Mouse (Mus musculus): ENCODE measurements around the gene Ssna1.

The Ssna1 gene

DNA sequence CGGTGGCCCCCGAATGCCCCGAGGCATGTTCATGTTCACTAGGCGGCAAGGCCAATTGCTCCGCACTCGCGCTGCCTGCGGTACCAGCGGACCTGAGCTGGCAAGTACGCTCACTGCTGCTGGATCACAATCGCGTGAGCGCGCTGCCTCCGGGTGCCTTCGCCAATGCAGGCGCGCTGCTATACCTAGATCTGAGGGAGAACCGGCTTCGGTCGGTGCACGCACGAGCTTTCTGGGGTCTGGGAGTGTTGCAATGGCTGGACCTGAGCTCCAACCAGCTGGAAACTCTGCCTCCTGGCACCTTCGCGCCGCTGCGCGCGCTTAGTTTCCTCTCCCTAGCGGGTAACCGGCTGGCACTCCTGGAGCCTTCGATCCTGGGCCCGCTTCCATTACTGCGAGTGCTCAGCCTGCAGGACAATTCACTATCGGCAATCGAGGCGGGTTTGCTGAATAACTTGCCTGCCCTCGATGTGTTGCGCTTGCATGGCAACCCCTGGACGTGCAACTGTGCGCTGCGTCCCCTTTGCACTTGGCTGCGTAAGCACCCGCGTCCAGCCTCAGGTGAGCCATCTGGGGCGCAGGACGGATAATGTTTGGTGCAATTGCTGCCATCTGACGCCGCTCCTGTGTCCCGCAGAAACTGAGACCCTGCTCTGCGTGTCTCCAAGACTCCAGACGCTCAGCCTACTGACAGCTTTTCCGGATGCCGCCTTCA, 18.0 kb upstream of the Ssna1 start:
- DNase-seq (ENCODE audit: low spot score) = no peak

GRCm38 (mm10) chr2:25289651-25290050, 17.4 kb upstream of the Ssna1 start, which contains the start of gene Lrrc26:
Gene Lrrc26, plus strand, starts transcription at chr2:25289915.
- DNase-seq (ENCODE audit: low spot score) = no peak

DNA sequence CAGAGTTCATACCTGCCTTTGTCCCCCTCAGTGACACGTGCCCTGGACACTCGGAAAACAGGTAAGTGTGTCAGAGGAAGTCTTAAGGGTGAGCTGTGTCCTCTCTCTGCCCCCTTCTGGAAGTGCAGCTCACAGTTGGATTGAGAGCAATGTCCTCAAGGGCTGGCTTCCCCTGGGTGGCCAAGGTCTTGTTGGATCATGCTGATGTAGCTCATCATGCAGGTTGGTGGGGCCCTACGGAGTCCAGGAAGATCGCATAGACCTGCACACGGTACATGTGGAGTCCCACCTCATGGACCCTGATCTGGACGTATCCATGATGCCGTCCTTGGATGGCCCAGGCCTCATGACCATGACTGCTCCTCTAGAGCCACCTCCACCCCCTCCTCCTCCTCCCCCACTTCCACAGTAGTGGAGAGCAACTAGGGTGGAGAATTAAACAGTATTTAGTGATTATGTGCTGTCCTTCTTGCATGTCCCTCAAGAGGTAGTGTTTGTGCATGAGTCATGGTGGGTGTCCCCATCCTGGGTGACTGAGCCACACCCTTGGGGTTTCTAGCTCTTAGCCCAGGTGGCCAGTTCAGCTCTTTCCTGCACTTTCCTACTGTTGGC, 16.6 kb upstream of the Ssna1 start:
- DNase-seq (ENCODE audit: low spot score) = no peak

- no peak for DNase-seq (ENCODE audit: low spot score)
Observed at GRCm38 (mm10) chr2:25287927-25288649, 15.8 kb upstream of the Ssna1 start, which contains the start of gene Tmem210. Gene Tmem210, plus strand, starts transcription at chr2:25288145.

GRCm38 (mm10) chr2:25286837-25287636, 14.8 kb upstream of the Ssna1 start:
- DNase-seq (ENCODE audit: low spot score) = no peak

DNA sequence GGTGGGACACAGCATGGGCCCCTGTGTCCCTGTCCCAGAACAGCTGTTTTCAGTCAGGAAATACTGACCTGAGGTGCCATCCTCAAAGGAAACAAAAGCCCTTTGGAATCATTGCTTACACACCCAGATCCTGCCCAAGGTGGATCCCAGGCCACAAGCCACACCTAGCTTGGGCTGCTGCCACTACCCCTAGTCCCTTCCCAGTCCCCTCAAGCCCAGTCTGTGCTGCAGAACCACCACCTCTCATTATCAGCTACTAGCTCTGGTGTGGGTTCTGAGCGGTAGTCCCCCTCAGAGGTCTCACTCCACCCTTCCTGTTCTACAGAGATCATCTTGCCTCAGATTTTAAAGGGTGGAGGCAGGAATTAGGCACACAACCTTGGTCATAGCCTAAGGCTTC, 14.1 kb upstream of the Ssna1 start:
- DNase-seq (ENCODE audit: low spot score) = no peak

DNA sequence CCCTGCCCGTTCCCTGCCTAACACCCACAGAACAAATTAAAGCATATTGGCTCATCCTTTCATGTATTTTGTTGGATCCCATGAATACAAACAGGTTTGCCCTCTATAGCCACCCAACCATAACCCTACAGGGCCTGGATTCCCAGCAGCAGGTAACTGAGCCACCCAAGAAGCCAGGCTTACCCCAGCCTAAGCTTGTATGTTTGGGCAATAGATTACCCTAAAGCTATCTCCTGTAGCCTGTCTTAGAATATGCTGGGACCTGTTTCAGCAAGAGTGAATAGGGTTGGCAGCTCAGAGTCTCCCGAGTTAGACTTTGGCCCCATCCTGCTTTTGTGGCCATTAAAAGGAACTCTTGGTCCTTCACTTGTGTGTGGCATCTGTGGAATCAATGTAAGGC, 13.3 kb upstream of the Ssna1 start:
- DNase-seq (ENCODE audit: low spot score) = no peak

DNA sequence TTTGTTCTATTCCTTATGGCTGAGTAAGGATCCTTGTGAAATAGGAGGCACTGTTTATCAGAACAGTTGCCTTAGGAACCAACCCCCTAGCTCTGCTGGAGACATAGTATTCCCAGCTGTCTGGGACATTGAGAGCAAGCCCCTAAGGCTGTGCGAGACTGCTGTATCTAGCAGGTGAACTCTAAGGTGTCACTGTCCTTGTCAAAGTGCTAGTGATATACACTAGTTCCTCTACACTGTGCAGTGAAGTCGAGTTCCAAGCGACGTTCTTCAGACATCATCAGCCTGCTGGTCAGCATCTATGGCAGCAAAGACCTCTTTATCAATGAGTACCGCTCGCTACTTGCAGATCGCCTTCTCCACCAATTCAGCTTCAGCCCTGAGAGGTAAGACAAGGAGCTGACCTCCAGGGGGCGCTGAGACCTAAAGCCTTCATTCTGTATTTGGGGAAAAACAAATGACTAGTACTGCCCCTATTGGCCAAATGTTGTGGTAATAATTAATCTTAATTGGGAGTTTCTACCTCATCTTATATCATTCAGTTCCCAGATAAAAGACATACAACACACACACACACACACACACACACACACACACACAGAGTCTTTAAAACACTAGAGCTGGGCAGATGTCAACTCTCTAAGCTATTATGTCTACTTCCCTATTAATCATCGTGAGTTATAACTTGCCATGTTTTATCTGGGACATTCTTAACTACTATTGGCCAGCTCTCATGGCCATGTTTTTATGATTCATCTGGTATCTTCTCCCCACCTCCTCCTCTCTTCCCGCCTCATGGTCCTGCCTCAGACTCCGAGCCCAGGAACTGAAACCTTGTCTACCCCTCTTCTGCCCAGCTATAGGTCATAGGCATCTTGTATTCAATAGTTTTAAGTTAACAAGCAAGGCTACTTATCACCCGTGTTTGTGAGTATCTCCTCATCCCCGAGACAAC, 7.0 kb upstream of the Ssna1 start:
- DNase-seq (ENCODE audit: low spot score) = peak; percentile 84

DNA sequence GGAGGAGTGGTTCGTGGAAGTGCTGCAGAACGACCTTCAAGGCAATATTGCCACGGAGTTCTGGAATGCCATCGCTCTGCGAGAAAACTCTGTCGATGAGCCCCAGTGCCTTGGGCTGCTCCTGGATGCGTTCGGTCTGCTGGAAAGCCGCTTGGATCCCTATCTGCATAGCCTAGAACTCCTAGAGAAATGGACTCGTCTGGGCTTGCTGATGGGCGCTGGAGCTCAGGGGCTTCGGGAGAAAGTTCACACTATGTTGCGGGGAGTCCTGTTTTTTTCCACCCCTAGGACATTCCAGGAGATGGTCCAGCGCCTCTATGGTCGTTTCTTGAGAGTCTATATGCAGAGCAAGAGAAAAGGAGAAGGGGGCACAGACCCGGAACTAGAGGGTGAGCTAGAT, 772 bp upstream of the Ssna1 start:
- DNase-seq (ENCODE audit: low spot score) = no peak

DNA sequence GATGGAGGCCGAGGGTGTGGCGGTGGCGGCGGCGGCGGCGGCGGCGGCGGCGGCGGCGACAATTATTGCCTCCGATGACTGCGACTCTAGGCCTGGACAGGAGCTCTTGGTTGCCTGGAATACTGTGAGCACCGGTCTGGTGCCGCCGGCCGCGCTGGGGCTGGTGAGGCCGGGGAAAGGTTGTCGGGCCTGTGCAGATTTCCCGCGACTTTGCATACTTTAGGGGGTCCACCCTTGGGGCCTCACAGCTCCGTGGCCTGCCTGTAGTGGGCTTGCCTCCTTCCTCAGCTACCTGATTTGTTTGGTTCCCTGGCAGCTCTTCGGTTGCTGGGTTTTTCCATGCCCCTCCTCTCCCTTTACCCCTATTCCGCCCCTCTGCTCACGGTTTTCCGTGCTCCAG, 277 bp upstream of the Ssna1 start:
- DNase-seq (ENCODE audit: low spot score) = no peak

- DNase-seq (ENCODE audit: low spot score) = no peak
Observed at GRCm38 (mm10) chr2:25267746-25268309, 4.4 kb downstream of the Ssna1 start.

DNA sequence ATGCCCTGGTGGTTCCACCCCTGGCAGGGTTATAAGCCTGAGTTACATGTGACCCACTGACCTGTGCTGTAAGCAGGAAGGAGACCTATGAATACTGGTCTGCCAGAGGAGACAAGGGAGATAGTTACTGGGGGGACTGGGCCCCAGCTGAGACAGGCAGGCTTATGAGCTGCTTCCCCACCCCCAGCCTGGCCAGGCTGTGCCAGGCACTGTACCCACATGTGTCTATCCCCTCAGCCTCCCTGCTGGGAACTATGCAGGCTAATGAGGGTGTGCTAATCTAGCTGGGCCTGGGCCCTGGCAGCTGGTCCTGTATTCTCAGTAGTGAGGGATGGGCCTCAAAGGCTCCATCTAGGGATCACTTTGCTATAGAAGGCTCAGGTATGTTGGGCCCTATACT, 5.0 kb downstream of the Ssna1 start:
- no peak for DNase-seq (ENCODE audit: low spot score)

DNA sequence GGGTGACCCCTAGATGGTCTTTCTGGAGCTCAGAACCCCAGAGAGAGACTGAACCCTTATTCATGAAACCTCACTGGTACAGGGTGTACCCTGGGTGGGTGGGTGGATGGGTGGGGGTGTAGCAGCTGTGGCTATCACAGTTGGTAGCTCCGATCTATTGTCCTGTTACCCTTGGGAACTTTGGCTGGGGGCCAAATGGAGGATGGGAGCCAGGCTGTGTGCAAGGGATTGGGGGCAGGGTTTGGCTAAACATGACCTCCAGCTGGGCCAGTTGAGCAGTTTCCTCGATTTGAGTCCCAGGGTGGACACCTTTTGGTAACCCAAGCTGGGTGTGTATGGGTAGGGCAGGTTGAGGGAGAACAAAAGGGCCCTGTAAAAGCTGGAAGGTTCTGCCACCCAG, 5.5 kb downstream of the Ssna1 start:
- no peak for DNase-seq (ENCODE audit: low spot score)

DNA sequence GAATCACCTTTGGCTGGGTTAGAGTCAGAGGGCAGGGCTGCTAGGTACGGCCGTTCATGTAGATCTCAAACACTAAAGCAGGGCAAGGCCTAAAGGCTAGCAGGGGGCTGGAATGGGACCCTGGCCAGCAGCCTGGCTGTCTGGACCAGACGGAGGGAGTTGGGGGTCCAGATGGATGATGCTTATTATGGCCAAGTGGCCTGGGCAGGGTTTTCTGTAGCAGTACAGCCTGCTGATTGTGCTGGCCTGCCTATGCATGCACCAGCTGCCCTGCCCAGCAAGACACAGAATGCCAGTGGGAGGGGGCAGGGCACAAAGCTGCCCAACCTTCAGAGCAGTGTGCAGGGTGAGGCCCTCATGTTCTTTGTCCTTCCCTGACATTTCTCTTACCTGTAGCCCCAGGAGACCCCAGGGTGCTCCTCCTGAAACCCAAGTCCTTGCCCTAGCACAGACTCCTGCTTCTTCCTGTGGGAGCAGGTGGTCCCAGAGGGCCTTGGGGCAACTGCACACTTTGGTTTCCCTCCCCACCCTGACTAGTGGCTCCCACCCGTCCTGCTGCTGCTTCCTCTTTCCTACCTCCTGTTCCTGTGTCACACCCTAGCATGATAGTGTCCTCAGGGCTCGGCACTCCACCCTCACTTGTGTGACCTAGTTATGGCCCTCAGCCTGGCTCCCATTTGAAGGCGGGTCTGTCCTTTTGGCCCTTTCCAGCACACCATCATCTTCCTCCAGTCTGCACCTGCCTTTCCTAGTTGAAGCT, 6.2 kb downstream of the Ssna1 start:
- no peak for DNase-seq (ENCODE audit: low spot score)

DNA sequence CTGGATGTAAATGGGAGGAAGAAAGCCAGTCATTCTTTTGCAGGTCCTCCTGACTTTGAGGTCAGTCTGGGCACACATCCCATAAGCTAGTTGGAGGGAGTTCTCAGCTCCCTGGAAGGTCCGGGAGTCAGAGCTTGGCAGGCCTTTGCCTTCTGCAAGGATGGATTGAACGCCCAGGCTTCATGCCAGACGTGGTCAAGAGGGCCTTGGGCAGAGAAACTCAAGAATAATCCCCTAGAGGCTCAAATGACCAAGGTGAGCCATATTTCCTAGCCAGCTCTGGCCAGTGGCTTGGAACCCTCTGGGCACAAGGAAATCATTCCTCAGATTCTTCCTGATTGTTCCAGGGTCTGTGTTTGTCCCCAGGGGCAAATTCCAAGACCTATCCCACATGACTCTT, 7.4 kb downstream of the Ssna1 start:
- no peak for DNase-seq (ENCODE audit: low spot score)

GRCm38 (mm10) chr2:25264286-25264660, 8.0 kb downstream of the Ssna1 start:
- DNase-seq (ENCODE audit: low spot score) = no peak

DNA sequence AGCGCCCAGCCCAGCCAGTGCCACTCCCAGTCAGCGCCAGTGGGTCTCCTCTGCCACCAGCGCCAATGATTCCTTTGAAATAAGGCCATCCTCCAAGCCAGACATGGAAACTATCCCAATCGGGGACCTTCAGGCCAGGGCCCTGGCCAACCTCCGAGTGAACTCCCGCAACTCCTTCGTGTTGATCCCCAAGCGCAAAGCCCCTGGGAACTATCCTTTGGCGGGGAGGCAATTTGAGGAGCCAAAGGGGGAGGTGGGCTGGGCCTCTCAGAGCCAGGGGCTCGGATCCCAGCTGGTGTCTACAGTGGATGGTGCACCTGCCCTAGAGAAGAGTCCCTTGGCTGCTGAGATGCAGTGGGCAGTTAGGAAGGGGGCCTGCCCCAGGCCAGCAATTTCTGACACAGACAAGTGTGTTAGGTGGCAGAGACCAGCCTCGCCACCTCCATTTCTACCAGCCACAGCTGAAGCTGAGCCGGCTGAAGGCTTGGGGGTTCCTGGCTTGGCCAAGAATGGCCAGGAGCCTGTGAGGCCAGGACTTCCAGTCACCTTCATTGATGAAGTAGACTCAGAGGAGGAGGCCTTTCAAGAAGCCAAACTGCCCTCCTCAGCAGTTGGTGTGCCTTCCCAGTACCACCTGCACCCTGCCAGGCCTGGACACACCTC, 8.5 kb downstream of the Ssna1 start:
- no peak for DNase-seq (ENCODE audit: low spot score)

DNA sequence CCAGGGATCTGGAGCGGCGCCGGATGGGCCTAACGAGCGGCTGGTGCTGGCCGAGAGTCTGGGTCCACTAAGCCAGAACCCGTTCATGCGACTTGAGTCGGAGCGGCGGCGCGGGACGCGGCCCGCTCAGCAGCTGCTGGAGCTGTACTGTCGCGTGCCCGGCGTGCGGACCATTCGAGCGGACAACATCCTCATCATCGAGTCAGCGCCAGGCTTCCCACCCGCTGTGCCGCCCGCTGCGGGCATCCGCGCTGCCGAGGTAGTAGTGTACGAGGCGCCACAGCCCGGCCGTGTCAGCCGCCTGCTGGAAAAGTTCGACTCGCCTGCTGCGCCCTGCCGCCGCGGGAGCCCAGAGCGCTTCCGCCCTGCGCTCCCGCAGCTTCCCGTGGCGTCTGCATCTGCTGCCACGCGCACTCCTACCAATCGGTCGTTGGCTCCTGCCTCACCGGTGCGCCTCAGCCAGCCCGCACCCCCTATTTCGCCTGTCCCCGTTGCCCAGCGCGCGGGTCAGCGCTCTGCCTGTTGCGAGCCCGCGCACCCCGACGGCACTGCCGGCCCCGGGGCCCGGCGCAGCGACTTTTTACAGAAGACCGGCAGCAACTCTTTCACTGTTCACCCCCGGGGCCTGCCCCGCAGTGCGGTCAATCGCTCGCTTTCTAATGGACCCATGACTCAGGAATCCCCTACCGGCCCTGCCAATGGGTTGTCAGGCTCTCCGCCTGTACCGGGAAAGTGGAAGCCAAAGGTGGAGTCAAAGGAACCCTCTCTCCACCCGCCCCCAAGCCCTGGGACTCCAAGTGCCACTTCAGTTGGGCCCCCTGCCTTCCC, 9.2 kb downstream of the Ssna1 start:
- DNase-seq (ENCODE audit: low spot score) = peak; percentile 45

DNA sequence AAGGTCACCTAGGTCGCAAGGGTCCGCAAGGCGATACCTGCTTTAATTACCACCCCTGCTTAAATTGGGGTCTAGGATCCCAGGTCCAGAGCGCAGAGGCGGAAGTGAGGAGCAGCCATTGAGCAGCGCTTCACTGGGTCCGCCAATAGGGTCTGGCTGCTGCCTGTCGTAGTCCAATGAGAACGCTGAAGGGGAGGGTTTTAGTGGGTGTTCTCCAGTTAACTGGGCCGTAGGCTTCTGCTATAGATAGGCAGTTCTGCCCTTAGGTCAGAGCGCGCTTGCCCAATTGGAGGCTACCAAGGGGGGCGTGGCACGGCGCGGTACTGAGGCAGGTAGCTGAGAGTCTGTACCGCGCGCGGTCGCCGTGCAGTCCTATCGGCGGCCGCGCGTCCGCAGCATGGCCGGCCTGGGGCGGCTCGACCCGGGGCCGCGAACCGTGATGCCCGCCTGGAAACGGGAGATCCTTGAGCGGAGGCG, 9.9 kb downstream of the Ssna1 start, which contains the start of gene Tprn:
Gene Tprn (plus strand): TSS at position 328 of the 477 bp plus-strand sequence.
- DNase-seq (ENCODE audit: low spot score) = peak; percentile 98
